ENCODE assay signal across 29 mouse cellular contexts in genomic region chr9:40293740-40294139, GRCm38 (mm10). TPM values are rescaled to one million over a fixed set of nuclear protein-coding genes. Genes with fewer than 3 reads are reported as not detected.
DNase-seq lines count a peak whose midpoint lies in the region; ATAC-seq and TF ChIP-seq lines count a peak whose summit lies in the region.
"Had no signal": no experiment of that assay in that cellular context is flagged by ENCODE, and none has a peak within 500 bp of the region (broad histone marks: within the 10 kb centered on the region; RNA-seq: fewer than 3 reads in every experiment).

No protein-coding gene starts in this region.

- H3K9ac ChIP-seq in forebrain, embryonic 15.5 days (replicated peaks): no peak overlapping the region
- no peak overlapping the region for H3K9ac ChIP-seq in forebrain, embryonic 14.5 days (ENCODE audit: low read length)
- H3K9ac ChIP-seq in hindbrain, embryonic 14.5 days: no peak overlapping the region
- no peak overlapping the region for H3K9ac ChIP-seq in midbrain, embryonic 16.5 days (ENCODE audit: low read depth, low read length)
- no peak overlapping the region for H3K9ac ChIP-seq in midbrain, embryonic 14.5 days (replicated peaks; ENCODE audit: low read length)
- H3K9ac ChIP-seq in hindbrain, postnatal 0 days (replicated peaks; ENCODE audit: low read length): no peak overlapping the region
- H3K9ac ChIP-seq: embryonic facial prominence, embryonic 13.5 days; forebrain, embryonic 12.5 days; forebrain, postnatal 0 days; heart, embryonic 13.5 days had no signal

- TF ChIP-seq CTCF in hindbrain, postnatal 0 days (IDR thresholded peaks at IDR 0.05; ENCODE audit: low read depth): no peak

- DNase-seq in forebrain, embryonic 14.5 days (ENCODE audit: low spot score): no peak
- DNase-seq in hindbrain, embryonic 14.5 days (ENCODE audit: low spot score): no peak
- no peak for DNase-seq in hindbrain, embryonic 10.5 days (ENCODE audit: low spot score)
- no peak for DNase-seq in midbrain, embryonic 14.5 days
- DNase-seq in hindbrain, postnatal 0 days (ENCODE audit: low spot score): no peak
- DNase-seq in thymus, postnatal 4 days: no peak
- DNase-seq: adrenal gland, postnatal 10 days; adrenal gland, postnatal 36 days; cerebellum, adult 18-20 months; cerebellum, adult 9-10 months; cerebellum, postnatal 36 days; embryo, embryonic 11 days; forebrain, postnatal 0 days; gastrocnemius, adult 2 months; gastrocnemius, postnatal 14 days; heart, adult 18-20 months; heart, postnatal 14 days; heart, postnatal 4 days had no signal

- H3K4me2 ChIP-seq in forebrain, embryonic 15.5 days (replicated peaks): no peak overlapping the region
- H3K4me2 ChIP-seq in forebrain, embryonic 14.5 days (ENCODE audit: low read length): no peak overlapping the region
- H3K4me2 ChIP-seq in hindbrain, embryonic 14.5 days (replicated peaks): no peak overlapping the region
- no peak overlapping the region for H3K4me2 ChIP-seq in midbrain, embryonic 16.5 days (ENCODE audit: low read length)
- H3K4me2 ChIP-seq in midbrain, embryonic 14.5 days (ENCODE audit: low read length): no peak overlapping the region
- H3K4me2 ChIP-seq in hindbrain, postnatal 0 days (ENCODE audit: low read depth, low read length): no peak overlapping the region
- H3K4me2 ChIP-seq: embryonic facial prominence, embryonic 13.5 days; forebrain, embryonic 12.5 days; heart, embryonic 13.5 days had no signal

- H3K4me1 ChIP-seq in forebrain, embryonic 15.5 days: no peaks in the 10 kb centered on the region
- no peaks in the 10 kb centered on the region for H3K4me1 ChIP-seq in forebrain, embryonic 14.5 days (ENCODE audit: control insufficient read depth, insufficient read depth, low read length)
- H3K4me1 ChIP-seq in hindbrain, embryonic 14.5 days (replicated peaks; ENCODE audit: control insufficient read depth, insufficient read depth, low read length): no peaks in the 10 kb centered on the region
- H3K4me1 ChIP-seq in hindbrain, embryonic 10.5 days (replicated peaks): no peaks in the 10 kb centered on the region
- no peaks in the 10 kb centered on the region for H3K4me1 ChIP-seq in midbrain, embryonic 16.5 days (ENCODE audit: control insufficient read depth, insufficient read depth, low read length)
- H3K4me1 ChIP-seq in midbrain, embryonic 14.5 days (ENCODE audit: control insufficient read depth, insufficient read depth, low read length): no peaks in the 10 kb centered on the region
- H3K4me1 ChIP-seq in hindbrain, postnatal 0 days (ENCODE audit: insufficient read depth, low read length): no peaks in the 10 kb centered on the region
- H3K4me1 ChIP-seq: embryonic facial prominence, embryonic 10.5 days; embryonic facial prominence, embryonic 13.5 days; forebrain, embryonic 12.5 days; heart, embryonic 13.5 days had no signal

- 93% methylated on average over 5 of the region's 5 CpGs for WGBS in forebrain, embryonic 15.5 days
- 91% methylated on average over 5 of the region's 5 CpGs for WGBS in forebrain, embryonic 14.5 days
- WGBS in hindbrain, embryonic 14.5 days: 98% methylated on average over 5 of the region's 5 CpGs
- WGBS in hindbrain, embryonic 10.5 days: 88% methylated on average over 5 of the region's 5 CpGs
- 90% methylated on average over 5 of the region's 5 CpGs for WGBS in midbrain, embryonic 16.5 days
- 93% methylated on average over 5 of the region's 5 CpGs for WGBS in midbrain, embryonic 14.5 days
- WGBS in hindbrain, postnatal 0 days: 88% methylated on average over 5 of the region's 5 CpGs

- no peaks in the 10 kb centered on the region for H3K9me3 ChIP-seq in forebrain, embryonic 15.5 days
- H3K9me3 ChIP-seq in forebrain, embryonic 14.5 days (replicated peaks; ENCODE audit: control insufficient read depth, low read length): no peaks in the 10 kb centered on the region
- H3K9me3 ChIP-seq in hindbrain, embryonic 14.5 days (ENCODE audit: control insufficient read depth, low read length): no peaks in the 10 kb centered on the region
- H3K9me3 ChIP-seq in hindbrain, embryonic 10.5 days: no peaks in the 10 kb centered on the region
- no peaks in the 10 kb centered on the region for H3K9me3 ChIP-seq in midbrain, embryonic 16.5 days (replicated peaks; ENCODE audit: control insufficient read depth, low read length, poor library complexity, severe bottlenecking)
- no peaks in the 10 kb centered on the region for H3K9me3 ChIP-seq in midbrain, embryonic 14.5 days (ENCODE audit: control insufficient read depth, low read length)
- no peaks in the 10 kb centered on the region for H3K9me3 ChIP-seq in hindbrain, postnatal 0 days (ENCODE audit: low read length)
- H3K9me3 ChIP-seq: embryonic facial prominence, embryonic 10.5 days; embryonic facial prominence, embryonic 13.5 days; forebrain, embryonic 12.5 days; heart, embryonic 13.5 days had no signal

- H3K27me3 ChIP-seq in forebrain, embryonic 15.5 days: no peaks in the 10 kb centered on the region
- H3K27me3 ChIP-seq in forebrain, embryonic 14.5 days (replicated peaks; ENCODE audit: control insufficient read depth, insufficient read depth, low read length): no peaks in the 10 kb centered on the region
- no peaks in the 10 kb centered on the region for H3K27me3 ChIP-seq in hindbrain, embryonic 14.5 days (ENCODE audit: control insufficient read depth, insufficient read depth, low read length)
- no peaks in the 10 kb centered on the region for H3K27me3 ChIP-seq in hindbrain, embryonic 10.5 days (ENCODE audit: insufficient read depth, poor library complexity, severe bottlenecking)
- H3K27me3 ChIP-seq in midbrain, embryonic 16.5 days (ENCODE audit: control insufficient read depth, insufficient read depth, low read depth, low read length): no peaks in the 10 kb centered on the region
- no peaks in the 10 kb centered on the region for H3K27me3 ChIP-seq in midbrain, embryonic 14.5 days (ENCODE audit: control insufficient read depth, insufficient read depth, low read length)
- H3K27me3 ChIP-seq in hindbrain, postnatal 0 days (ENCODE audit: insufficient read depth, low read length): no peaks in the 10 kb centered on the region
- H3K27me3 ChIP-seq: embryonic facial prominence, embryonic 13.5 days; forebrain, embryonic 12.5 days; heart, embryonic 13.5 days had no signal

- no peak overlapping the region for H3K27ac ChIP-seq in forebrain, embryonic 15.5 days (replicated peaks)
- no peak overlapping the region for H3K27ac ChIP-seq in forebrain, embryonic 14.5 days (ENCODE audit: low read depth, low read length)
- no peak overlapping the region for H3K27ac ChIP-seq in hindbrain, embryonic 14.5 days
- no peak overlapping the region for H3K27ac ChIP-seq in hindbrain, embryonic 10.5 days
- H3K27ac ChIP-seq in midbrain, embryonic 16.5 days (ENCODE audit: low read length): no peak overlapping the region
- no peak overlapping the region for H3K27ac ChIP-seq in midbrain, embryonic 14.5 days (replicated peaks; ENCODE audit: low read depth, low read length)
- no peak overlapping the region for H3K27ac ChIP-seq in hindbrain, postnatal 0 days
- H3K27ac ChIP-seq: embryonic facial prominence, embryonic 10.5 days; embryonic facial prominence, embryonic 13.5 days; forebrain, embryonic 12.5 days; gastrocnemius, adult 2 months; heart, embryonic 13.5 days had no signal

- H3K36me3 ChIP-seq in forebrain, embryonic 15.5 days: peaks cover 50% of the 10 kb centered on the region
- H3K36me3 ChIP-seq in forebrain, embryonic 14.5 days (ENCODE audit: control insufficient read depth, insufficient read depth, low read length): peaks cover 38% of the 10 kb centered on the region
- peaks cover 91% of the 10 kb centered on the region for H3K36me3 ChIP-seq in hindbrain, embryonic 14.5 days (replicated peaks; ENCODE audit: control insufficient read depth, insufficient read depth)
- H3K36me3 ChIP-seq in hindbrain, embryonic 10.5 days: peaks cover 27% of the 10 kb centered on the region
- H3K36me3 ChIP-seq in midbrain, embryonic 16.5 days (ENCODE audit: control insufficient read depth, insufficient read depth, low read length): peaks cover 40% of the 10 kb centered on the region
- H3K36me3 ChIP-seq in midbrain, embryonic 14.5 days (ENCODE audit: control insufficient read depth, insufficient read depth, low read length): peaks cover 56% of the 10 kb centered on the region
- peaks cover 46% of the 10 kb centered on the region for H3K36me3 ChIP-seq in hindbrain, postnatal 0 days (ENCODE audit: insufficient read depth, low read length)

- 0 out of 2 replicates have a peak, but pooled peaks have one; percentile 14 for ATAC-seq in forebrain, embryonic 15.5 days (replicated peaks)
- no peak for ATAC-seq in forebrain, embryonic 14.5 days
- ATAC-seq in hindbrain, embryonic 14.5 days (ENCODE audit: low FRiP score): 0 out of 2 replicates have a peak, but pooled peaks have one; percentile 9
- peak; percentile 34; the same call in 1 of the 2 replicates for ATAC-seq in midbrain, embryonic 16.5 days
- ATAC-seq in midbrain, embryonic 14.5 days (ENCODE audit: low FRiP score, low TSS enrichment): no peak
- peak; percentile 14; the same call in 1 of the 2 replicates for ATAC-seq in hindbrain, postnatal 0 days
- ATAC-seq: CD4-positive, CD25-positive, alpha-beta regulatory T cell, adult 4 months; intestine, postnatal 0 days had no signal

- H3K4me3 ChIP-seq in forebrain, embryonic 15.5 days: no peak overlapping the region
- H3K4me3 ChIP-seq in forebrain, embryonic 14.5 days (ENCODE audit: low read depth, low read length): no peak overlapping the region
- H3K4me3 ChIP-seq in hindbrain, embryonic 14.5 days (replicated peaks; ENCODE audit: low read length): no peak overlapping the region
- no peak overlapping the region for H3K4me3 ChIP-seq in hindbrain, embryonic 10.5 days
- H3K4me3 ChIP-seq in midbrain, embryonic 16.5 days (ENCODE audit: low read depth, low read length): no peak overlapping the region
- H3K4me3 ChIP-seq in midbrain, embryonic 14.5 days (replicated peaks; ENCODE audit: low read depth, low read length): no peak overlapping the region
- no peak overlapping the region for H3K4me3 ChIP-seq in hindbrain, postnatal 0 days (ENCODE audit: low read length)
- H3K4me3 ChIP-seq: embryonic facial prominence, embryonic 10.5 days; embryonic facial prominence, embryonic 13.5 days; erythroblast, embryonic 14.5 days; forebrain, embryonic 12.5 days; gastrocnemius, adult 2 months; heart, embryonic 13.5 days had no signal

RNA-seq across cellular contexts. Expression of gene Scn3b, which starts 24.7 kb away (rescaled TPM):
- polyA plus RNA-seq in forebrain, embryonic 15.5 days (2015; fragmentation: Nextera tagmentation; extraction: Ambion mirVana): 89.7 and 90.5 TPM in 2 replicates
- 88.6 and 107 TPM in 2 replicates for polyA plus RNA-seq in forebrain, embryonic 14.5 days (2014; fragmentation: Nextera tagmentation; extraction: Ambion mirVana)
- 168 and 194 TPM in 2 replicates for polyA plus RNA-seq in hindbrain, embryonic 14.5 days (2014; fragmentation: Nextera tagmentation; extraction: Ambion mirVana)
- 5.3 and 12.8 TPM in 2 replicates for polyA plus RNA-seq in hindbrain, embryonic 10.5 days (2016; fragmentation: Nextera tagmentation; extraction: Ambion mirVana)
- polyA plus RNA-seq in midbrain, embryonic 16.5 days (2015; fragmentation: Nextera tagmentation; extraction: Ambion mirVana): 188 and 194 TPM in 2 replicates
- polyA plus RNA-seq in midbrain, embryonic 14.5 days (2014; fragmentation: Nextera tagmentation; extraction: Ambion mirVana): 142 and 154 TPM in 2 replicates
- total RNA-seq in hindbrain, postnatal 0 days (2014; rRNA removed): 154 and 159 TPM in 2 replicates
- polyA plus RNA-seq in hindbrain, postnatal 0 days (2015; fragmentation: Nextera tagmentation; extraction: Ambion mirVana): 94.5 and 109 TPM in 2 replicates
- total RNA-seq: MEL had no signal
- polyA plus RNA-seq: C2C12; erythroblast, embryonic 14.5 days had no signal

Comparison
In these comparisons a context has a peak if more than half of its experiments do, and no peak if none do; other contexts are left out.
1. ATAC-seq: peak in forebrain, embryonic 15.5 days (single experiment), hindbrain, embryonic 14.5 days (single experiment), midbrain, embryonic 16.5 days (single experiment) and hindbrain, postnatal 0 days (single experiment); none in forebrain, embryonic 14.5 days (single experiment) and midbrain, embryonic 14.5 days (single experiment).